Mouse (Mus musculus) macrophage (primary cell): ENCODE results near the gene Tmem265. TPM values are rescaled to one million over a fixed set of nuclear protein-coding genes. Genes with fewer than 3 reads are reported as not detected.

Source experiments
- H3K27ac ChIP-seq: fragments of 350-480 bp; formaldehyde crosslinking; 2 replicates; pipeline ENCODE4 v1.9.0; 2021
- H3K36me3 ChIP-seq: fragments of 350-480 bp; formaldehyde crosslinking; 2 replicates; pipeline ENCODE4 v1.9.0; 2021; ENCODE audit errors: inconsistent target
- H3K4me3 ChIP-seq: fragments of 350-480 bp; formaldehyde crosslinking; 2 replicates; pipeline ENCODE4 v1.9.0; 2021; ENCODE audit errors: inconsistent target
- H3K79me2 ChIP-seq: fragments of 350-480 bp; formaldehyde crosslinking; 2 replicates; pipeline ENCODE4 v1.9.0; 2021; ENCODE audit errors: inconsistent target
- WGBS: methylation state at CpG from one replicate; pipeline ENCODE4 v1.1.7; 2026; ENCODE audit warnings: inconsistent platforms; ENCODE audit not compliant: missing documents; 5-methylcytosine and 5-hydroxymethylcytosine counted together
- polyA plus RNA-seq: library from polyadenylated mRNA; stranded (reverse); fragments of 250-400 nt; gene quantifications from 3 replicates; pipeline ENCODE4 v1.2.4, GENCODE M21; 2018; ENCODE audit warnings: inconsistent platforms

Gene Tmem265
- polyA plus RNA-seq, 1 experiment from 2014 or later = not detected

DNA sequence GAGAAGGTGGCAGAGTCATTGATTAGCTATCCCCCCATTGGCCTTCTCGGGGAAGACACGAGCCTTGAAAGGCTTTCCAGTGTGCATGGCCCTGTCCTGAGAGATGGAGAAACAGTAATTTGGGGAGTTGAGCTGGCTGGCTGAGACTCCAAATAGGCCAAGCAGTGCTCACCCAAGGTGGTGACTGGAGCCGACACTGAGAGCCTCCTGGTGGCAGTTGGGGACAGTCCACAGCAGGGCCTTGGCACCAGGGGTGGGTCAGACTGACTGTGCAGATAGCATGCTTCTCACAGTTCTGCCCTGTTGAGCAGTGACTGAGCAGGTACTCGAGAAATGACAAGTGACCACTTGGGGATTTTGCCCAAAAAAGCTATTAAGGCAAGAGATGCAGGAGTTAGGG lies 40.5 kb downstream of the Tmem265 start:
- WGBS = 91% methylated on average over 4 of the region's 4 CpGs
- Histone ChIP-seq H3K79me2 (no peaks in the 10 kb centered on the region), H3K36me3 (peaks cover 64% of the 10 kb centered on the region), H3K4me3 (no peak overlapping the region), H3K27ac (no peak overlapping the region)

DNA sequence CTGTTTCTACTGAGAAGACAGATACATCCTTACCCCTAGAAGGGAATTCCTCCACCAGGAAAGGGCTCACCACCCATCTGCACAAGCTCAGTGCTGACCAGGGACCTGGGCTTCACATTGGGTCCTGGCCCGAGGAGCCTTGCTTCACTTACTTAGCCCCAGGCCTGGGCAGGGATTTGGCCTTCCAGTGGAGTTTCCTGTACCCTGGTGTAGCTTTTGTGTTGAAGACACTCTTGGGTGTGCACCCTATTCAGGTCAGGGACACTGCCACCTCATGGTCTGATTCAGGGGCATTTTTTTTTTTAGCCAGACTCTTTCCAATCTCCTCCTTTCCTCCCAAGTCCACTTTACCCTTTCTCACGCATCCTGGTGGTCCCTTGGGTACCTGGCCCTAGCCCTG lies 41.7 kb downstream of the Tmem265 start:
- WGBS = 91% methylated on average over 2 of the region's 2 CpGs
- no peaks in the 10 kb centered on the region for H3K79me2 ChIP-seq
- H3K36me3 ChIP-seq = peaks cover 52% of the 10 kb centered on the region
- no peak overlapping the region for H3K4me3 ChIP-seq
- no peak overlapping the region for H3K27ac ChIP-seq

DNA sequence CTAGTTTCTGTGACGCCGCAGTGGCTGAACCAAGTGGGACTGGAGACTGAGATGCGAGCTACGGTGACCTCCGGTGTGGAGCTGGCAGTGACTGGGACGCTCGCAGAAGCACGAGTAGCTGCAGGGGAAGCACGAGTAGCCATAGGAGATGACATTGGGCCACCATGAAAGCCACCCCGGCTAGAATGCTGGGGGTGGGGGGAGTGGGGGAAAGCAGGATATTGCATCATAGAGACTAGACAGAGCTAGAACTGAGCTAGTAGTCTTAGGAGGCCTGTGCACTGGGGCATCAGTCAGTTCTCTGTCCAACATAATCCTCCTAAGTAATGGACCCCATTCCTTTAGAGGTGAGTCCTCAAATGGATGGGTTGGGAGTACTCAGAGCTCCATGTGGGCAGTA lies 43.1 kb downstream of the Tmem265 start:
- Histone ChIP-seq H3K27ac (no peak overlapping the region), H3K4me3 (no peak overlapping the region), H3K36me3 (peaks cover 41% of the 10 kb centered on the region), H3K79me2 (no peaks in the 10 kb centered on the region)
- WGBS = 67% methylated on average over 10 of the region's 10 CpGs

DNA sequence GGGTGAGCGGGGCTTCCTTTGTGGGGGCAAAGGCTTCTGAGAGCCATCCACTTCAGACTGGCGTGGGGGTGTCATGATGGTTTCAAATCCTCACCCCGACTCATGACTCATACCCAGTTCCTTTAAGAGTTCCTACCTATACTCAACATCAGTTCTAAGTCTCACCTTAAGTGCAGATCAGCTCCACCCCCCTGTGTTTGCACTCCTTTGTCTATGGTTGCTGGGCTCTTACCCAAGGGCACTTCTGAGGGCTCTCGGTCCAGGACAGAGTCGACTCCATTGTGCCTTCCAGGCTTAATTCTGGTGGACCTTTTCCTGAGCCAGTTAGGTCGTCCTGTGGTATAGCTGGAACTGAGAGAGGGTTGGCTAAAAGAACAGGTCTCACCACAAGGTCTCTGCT lies 46.0 kb downstream of the Tmem265 start:
- H3K27ac ChIP-seq = no peak overlapping the region
- H3K79me2 ChIP-seq = no peaks in the 10 kb centered on the region
- H3K36me3 ChIP-seq = peaks cover 40% of the 10 kb centered on the region; the same call in 1 of the 2 replicates
- 77% methylated on average over 6 of the region's 6 CpGs for WGBS
- H3K4me3 ChIP-seq = no peak overlapping the region

DNA sequence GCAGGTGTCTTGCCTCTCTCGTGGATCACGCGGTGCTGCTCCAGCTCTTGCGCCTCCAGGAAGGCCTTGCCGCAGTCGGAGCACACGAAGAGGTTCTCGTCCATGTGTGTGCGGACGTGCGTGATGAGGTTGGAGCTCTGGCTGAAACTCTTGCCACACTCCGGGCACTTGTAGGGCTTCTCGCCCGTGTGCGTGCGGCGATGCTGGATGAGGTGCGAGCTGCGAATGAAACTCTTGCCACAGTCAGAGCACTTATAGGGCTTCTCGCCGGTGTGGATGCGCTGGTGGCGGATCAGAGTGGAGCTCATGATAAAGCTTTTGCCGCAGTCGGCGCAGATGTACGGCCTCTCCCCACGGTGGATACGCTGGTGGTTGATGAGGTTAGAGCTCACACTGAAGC lies 49.8 kb downstream of the Tmem265 start:
- 96% methylated on average over 28 of the region's 29 CpGs for WGBS
- no peak overlapping the region for H3K4me3 ChIP-seq
- peaks cover 28% of the 10 kb centered on the region; the same call in 1 of the 2 replicates for H3K36me3 ChIP-seq
- H3K79me2 ChIP-seq = no peaks in the 10 kb centered on the region
- no peak overlapping the region for H3K27ac ChIP-seq

DNA sequence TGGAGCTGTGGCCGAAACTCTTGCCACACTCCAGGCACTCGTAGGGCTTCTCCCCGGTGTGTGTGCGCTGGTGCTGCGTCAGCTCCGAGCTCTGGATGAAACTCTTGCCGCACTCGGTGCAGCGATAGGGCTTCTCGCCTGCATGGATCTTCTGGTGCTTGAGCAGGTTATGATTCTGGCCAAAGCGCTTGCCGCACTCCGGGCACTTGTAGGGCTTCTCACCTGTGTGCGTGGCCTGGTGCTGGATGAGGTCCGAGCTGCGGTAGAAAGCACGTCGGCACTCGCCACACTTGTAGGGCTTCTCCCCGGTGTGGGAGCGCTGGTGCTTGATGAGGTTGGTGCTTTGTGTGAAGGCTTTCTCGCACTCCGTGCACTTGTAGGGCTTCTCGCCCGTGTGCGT lies 50.4 kb downstream of the Tmem265 start:
- Histone ChIP-seq H3K27ac (no peak overlapping the region), H3K79me2 (no peaks in the 10 kb centered on the region), H3K4me3 (no peak overlapping the region), H3K36me3 (peaks cover 28% of the 10 kb centered on the region; the same call in 1 of the 2 replicates)
- WGBS = 98% methylated on average over 26 of the region's 26 CpGs

DNA sequence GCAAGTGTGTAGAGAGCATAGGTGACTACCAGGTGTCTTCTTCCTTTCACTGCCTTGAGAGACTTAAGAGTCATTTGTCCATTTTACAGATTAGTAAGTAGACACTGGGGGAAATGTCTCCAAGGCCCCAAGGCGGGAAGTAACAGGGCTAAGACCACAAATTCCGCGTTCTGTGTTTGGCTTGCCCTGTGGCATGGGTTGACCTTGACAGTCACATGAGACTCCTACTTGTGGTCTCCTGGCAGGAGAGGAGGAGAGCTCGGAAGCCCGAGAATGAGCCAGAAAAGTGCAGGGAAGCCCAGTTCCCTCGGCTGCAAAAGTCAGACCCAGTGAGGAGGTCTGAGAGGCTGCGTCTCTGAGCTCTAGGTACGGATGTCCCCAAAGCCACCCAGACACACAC lies 52.3 kb downstream of the Tmem265 start:
- H3K27ac ChIP-seq = no peak overlapping the region
- H3K79me2 ChIP-seq = no peaks in the 10 kb centered on the region
- 97% methylated on average over 8 of the region's 8 CpGs for WGBS
- no peak overlapping the region for H3K4me3 ChIP-seq
- peaks cover 28% of the 10 kb centered on the region; the same call in 1 of the 2 replicates for H3K36me3 ChIP-seq

DNA sequence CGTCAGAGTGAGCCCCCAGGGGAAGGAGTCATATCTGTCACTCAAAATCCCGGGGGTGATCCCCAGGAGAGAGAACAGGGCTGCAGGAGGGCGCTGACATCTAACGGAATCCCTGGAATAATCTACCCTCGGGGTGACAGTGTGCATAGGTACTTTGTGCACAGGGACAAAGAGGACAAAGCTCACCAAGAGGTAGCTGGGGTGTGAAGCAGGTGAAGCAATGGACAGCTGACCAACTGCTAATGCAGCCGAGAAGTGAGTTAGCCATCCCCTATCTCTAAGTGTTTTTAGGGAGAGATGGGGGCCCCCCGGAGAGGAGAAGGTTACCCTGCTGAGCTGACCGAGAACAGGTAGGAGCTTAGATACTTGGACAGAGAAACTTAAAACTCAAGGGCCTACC lies 52.9 kb downstream of the Tmem265 start:
- H3K27ac ChIP-seq = no peak overlapping the region
- 68% methylated on average over 8 of the region's 8 CpGs for WGBS

DNA sequence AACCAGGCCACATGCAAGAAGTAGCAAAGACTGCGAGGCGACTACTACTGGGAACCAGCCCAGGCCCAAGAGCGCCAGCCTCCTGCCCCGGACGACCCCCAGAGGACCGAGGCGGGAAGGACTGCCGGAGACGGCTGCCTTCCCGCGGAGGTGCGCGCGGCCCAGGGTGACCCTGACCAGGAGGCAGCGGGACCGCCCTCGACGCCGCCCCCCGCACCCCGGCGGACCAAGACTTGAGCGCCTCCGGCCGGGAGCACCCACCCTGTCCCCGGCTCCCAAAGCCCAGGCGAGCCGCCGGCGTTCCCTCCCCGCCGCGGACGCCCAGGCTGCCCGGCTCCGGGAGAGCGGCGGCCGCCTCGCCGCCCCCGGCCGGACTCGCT lies 53.3 kb downstream of the Tmem265 start:
- H3K79me2 ChIP-seq = no peaks in the 10 kb centered on the region
- WGBS = 2% methylated on average over 44 of the region's 44 CpGs
- H3K4me3 ChIP-seq = no peak overlapping the region; the same call in 1 of the 2 replicates
- peaks cover 28% of the 10 kb centered on the region; the same call in 1 of the 2 replicates for H3K36me3 ChIP-seq
- no peak overlapping the region for H3K27ac ChIP-seq

More for the DNA sequence above, 52.9 kb downstream of the Tmem265 start:
- Histone ChIP-seq H3K4me3 (no peak overlapping the region; the same call in 1 of the 2 replicates), H3K79me2 (no peaks in the 10 kb centered on the region), H3K36me3 (peaks cover 28% of the 10 kb centered on the region; the same call in 1 of the 2 replicates)

DNA sequence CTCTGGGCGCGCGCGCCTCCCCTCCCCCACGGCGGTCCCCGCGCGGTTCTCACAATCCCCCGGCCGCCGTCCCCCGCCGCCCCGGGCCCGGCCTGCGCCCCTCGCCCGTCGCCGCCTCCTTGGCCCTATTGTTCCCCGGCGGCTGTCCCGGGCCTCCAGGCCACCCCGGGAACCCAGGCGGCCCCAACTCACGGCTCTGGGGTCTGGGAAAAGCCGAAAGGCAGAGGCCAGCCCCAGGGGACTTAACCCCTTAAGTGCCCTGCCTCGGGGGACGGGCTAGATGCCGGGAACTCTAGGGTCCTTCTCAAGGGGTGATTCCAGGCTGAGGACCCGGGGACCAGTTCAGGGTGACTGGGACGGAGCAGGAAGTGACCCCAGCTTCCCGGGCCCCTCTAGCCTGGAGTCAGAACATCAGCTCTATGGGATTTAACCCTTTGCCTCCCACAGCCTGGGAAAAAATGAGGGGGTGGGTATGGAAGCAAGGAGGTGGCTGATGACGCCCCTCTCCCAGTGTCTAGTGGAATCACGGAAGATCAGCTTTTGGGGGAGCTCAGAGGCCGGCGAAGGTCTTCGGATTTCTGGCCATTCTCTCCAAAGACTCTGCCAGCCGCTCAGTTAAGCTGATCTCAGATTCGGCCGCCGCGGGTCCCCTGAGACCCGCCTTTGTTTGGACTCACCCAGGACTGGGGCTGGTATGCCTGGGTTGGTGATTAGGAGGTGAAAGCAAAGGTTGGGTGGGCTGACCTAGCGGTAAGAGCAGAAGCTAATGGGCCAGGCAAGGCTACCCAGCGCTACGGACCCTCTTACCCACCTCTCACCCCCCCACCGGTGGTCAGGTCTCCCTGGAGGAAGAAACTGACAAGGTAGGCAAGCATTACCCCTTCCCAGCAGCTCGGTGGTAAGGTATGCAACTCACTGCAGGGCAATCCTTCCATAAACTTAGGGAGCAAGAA lies 54.0 kb downstream of the Tmem265 start, which contains the start of gene Zfp629:
Zfp629 (minus strand) TSS at position 907 of the 953 bp plus-strand sequence.
- peaks cover 24% of the 10 kb centered on the region; the same call in 1 of the 2 replicates for H3K36me3 ChIP-seq
- H3K4me3 ChIP-seq = peak within 1 kb of the TSS; percentile 83
- H3K27ac ChIP-seq = no peak within 1 kb of the TSS
- no peaks in the 10 kb centered on the region for H3K79me2 ChIP-seq
- under 1% methylated on average over 49 of the region's 50 CpGs for WGBS

DNA sequence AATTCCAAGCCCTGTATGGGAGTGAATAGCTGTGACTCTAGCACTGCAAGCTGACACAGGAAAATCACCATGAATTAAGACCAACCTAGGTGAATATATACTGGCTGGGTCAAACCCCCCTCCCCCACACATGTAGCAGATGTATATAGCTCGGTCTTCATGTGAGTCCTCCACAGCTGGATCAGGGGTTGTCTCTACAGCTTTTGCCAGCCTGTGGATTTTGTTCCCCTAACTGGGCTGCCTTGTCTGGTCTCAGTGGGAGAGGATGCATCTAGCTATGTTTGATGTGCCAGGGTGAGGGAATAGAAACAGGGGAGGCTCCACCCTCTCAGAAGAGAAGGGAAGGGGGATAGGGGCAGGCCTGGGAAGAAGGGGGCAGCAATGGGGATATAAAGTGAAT lies 55.1 kb downstream of the Tmem265 start:
- H3K36me3 ChIP-seq = peaks cover 13% of the 10 kb centered on the region; the same call in 1 of the 2 replicates
- WGBS = 79% methylated on average over 1 of the region's 1 CpGs

More for the DNA sequence above, 55.1 kb downstream of the Tmem265 start:
- no peak overlapping the region for H3K4me3 ChIP-seq
- H3K79me2 ChIP-seq = no peaks in the 10 kb centered on the region
- H3K27ac ChIP-seq = no peak overlapping the region

Other genes starting within 250 kb of the Tmem265 start
- 11.5 to 14.2 TPM (median 12.0 TPM) in 3 replicates for gene Zfp768, start 215.8 kb upstream of the Tmem265 start, polyA plus RNA-seq
- 4.8 to 5.8 TPM (median 5.6 TPM) in 3 replicates for gene Zfp747, start 185.3 kb upstream of the Tmem265 start, polyA plus RNA-seq
- 1.7 to 2.8 TPM (median 2.4 TPM) in 3 replicates for gene 9130019O22Rik, start 174.2 kb upstream of the Tmem265 start, polyA plus RNA-seq
- gene E430018J23Rik, start 167.8 kb upstream of the Tmem265 start, polyA plus RNA-seq = 1.3 to 3.1 TPM (median 1.6 TPM) in 3 replicates
- gene Zfp764, start 154.6 kb upstream of the Tmem265 start, polyA plus RNA-seq = 6.0 to 7.4 TPM (median 6.2 TPM) in 3 replicates
- 5.1 to 17.4 TPM (median 8.9 TPM) in 3 replicates for gene Zfp688, start 139.3 kb upstream of the Tmem265 start, polyA plus RNA-seq
- gene Zfp689, start 112.2 kb upstream of the Tmem265 start, polyA plus RNA-seq = 1.0 to 1.9 TPM (median 1.0 TPM) in 3 replicates
- 31.6 to 54.9 TPM (median 50.8 TPM) in 3 replicates for gene Prr14, start 101.8 kb upstream of the Tmem265 start, polyA plus RNA-seq
- gene Fbrs, start 82.2 kb upstream of the Tmem265 start, polyA plus RNA-seq = 47.3 to 163 TPM (median 92.9 TPM) in 3 replicates
- 14.3 to 15.8 TPM (median 15.4 TPM) in 3 replicates for gene Srcap, start 49.4 kb upstream of the Tmem265 start, polyA plus RNA-seq
- 13.1 to 13.5 TPM (median 13.2 TPM) in 3 replicates for gene Gm42715, start 41.8 kb upstream of the Tmem265 start, polyA plus RNA-seq
- gene Phkg2, start 11.9 kb downstream of the Tmem265 start, polyA plus RNA-seq = 23.8 to 33.8 TPM (median 26.9 TPM) in 3 replicates
- gene Ccdc189, start 27.2 kb downstream of the Tmem265 start, polyA plus RNA-seq = 0.72 to 3.0 TPM (median 2.9 TPM) in 3 replicates
- 27.1 to 29.6 TPM (median 28.3 TPM) in 3 replicates for gene Rnf40, start 27.4 kb downstream of the Tmem265 start, polyA plus RNA-seq
- 5.9 to 11.5 TPM (median 8.2 TPM) in 3 replicates for gene Zfp629, start 54.4 kb downstream of the Tmem265 start, polyA plus RNA-seq
- 16.0 to 37.5 TPM (median 23.3 TPM) in 3 replicates for gene Bcl7c, start 147.5 kb downstream of the Tmem265 start, polyA plus RNA-seq
- gene Ctf1, start 151.3 kb downstream of the Tmem265 start, polyA plus RNA-seq = not detected in 3 replicates
- not detected in 3 replicates for gene Ctf2, start 170.8 kb downstream of the Tmem265 start, polyA plus RNA-seq
- 4.9 to 11.8 TPM (median 5.8 TPM) in 3 replicates for gene Fbxl19, start 183.2 kb downstream of the Tmem265 start, polyA plus RNA-seq
- gene Orai3, start 208.4 kb downstream of the Tmem265 start, polyA plus RNA-seq = 31.3 to 38.6 TPM (median 33.4 TPM) in 3 replicates
- 11.6 to 14.1 TPM (median 12.7 TPM) in 3 replicates for gene Setd1a, start 215.3 kb downstream of the Tmem265 start, polyA plus RNA-seq
- gene Gm49388, start 224.2 kb downstream of the Tmem265 start, polyA plus RNA-seq = 0.49 to 3.2 TPM (median 0.57 TPM) in 3 replicates
- gene Hsd3b7, start 239.2 kb downstream of the Tmem265 start, polyA plus RNA-seq = 14.9 to 55.1 TPM (median 55.0 TPM) in 3 replicates